Mouse (Mus musculus) urinary bladder, postnatal 25 days (tissue): ENCODE measurements at regions not wholly inside any gene's neighbourhood (a gene's known extent, or its start where the extent isn't known, plus 50 kb on each side); places are given as distances from the start of the nearest gene placed in this dataset.

Source experiments
- DNase-seq: peaks from one replicate; pipeline ENCODE4 v3.0.0; 2022; ENCODE audit warnings: low spot score

DNA sequence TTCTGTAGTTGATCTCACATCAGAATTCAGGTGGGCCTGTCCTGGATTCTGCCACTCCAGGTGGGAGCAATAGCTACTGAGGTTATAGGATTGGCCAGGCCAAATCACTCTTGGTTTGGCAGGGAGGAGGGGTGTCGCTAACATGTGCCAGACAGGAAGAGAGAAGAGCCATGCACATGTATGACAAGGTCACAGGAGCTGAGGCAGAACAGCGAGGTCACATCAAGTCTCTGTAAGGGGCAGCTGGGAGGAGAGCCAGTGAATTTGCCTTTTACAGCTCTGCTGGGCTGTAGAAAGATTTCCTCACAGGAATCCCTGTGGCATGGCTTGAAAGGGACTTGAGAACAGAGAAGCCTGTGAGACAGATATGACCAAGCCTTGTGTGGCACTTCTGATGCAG is 96.3 kb upstream of the Prok2 start:
- no peak for DNase-seq

DNA sequence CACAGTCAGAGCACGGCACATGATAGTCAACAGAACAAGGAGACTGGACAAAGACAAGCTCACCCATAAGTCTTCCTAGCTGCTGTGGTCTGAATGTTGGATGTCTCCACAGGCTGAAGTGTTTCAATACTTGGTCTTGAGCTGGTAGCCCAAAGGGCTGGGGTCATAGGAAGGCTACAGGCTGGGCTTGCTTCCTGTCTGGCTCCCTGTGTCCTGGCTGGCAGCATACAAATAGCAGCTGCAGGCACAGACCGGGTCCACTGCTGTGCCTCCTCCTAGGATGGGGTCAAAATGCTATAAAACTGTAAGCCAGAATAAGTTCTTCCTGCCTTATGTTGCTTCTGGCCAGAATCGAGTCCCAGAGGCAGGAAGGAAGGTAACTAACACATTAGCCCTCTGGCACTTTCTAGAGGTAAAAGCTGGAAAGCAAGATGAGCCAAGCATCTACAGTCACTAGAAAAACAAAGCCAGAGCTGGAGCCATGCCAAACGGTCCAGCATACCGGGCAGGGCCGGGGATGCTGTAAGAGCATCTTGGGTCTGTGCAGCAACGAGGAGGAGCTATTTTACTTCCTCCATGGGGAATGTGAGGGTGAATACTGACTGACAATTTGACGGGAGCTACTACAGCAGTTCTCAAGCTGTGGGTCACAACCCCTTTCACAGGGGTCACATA is 93.2 kb upstream of the Prok2 start:
- no peak for DNase-seq

DNA sequence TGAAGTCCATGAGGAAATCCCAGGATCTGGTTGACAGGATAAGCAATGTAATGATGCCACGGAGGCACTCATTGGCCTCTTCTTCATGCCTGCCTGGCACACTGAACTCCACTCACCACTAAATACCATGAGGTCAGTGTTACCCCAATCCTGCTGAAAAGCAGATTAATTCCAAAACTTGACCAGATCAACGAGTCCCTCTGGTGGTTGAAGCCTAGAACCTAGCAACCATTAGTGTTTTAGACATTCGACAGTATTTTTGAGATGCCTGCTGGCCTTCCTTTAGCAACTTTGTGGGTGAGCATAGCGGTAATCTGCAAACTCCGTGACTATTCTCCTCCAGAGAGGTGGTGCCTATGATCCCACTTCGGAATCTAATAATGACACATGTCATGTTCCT is 92.3 kb upstream of the Prok2 start:
- no peak for DNase-seq

DNA sequence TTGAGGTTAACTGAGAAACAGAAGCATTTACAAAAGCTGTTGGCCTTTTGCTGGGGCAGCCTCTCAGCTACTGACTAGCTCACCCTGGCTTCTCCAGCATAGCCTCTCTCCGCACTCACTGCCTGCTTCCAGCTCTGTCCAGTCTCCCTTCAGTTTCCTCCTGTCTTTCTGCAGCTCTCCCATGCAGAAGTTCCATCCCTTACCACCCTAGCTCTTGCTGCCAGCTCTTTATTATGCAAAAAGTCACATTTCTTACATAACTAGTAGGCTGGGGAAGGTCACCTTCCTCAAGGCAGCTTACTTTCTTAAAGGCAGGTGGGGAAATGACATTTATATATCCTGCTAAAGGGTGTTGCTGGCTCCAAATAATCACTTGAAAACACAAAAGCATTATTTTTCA is 91.1 kb upstream of the Prok2 start:
- DNase-seq, result no peak

DNA sequence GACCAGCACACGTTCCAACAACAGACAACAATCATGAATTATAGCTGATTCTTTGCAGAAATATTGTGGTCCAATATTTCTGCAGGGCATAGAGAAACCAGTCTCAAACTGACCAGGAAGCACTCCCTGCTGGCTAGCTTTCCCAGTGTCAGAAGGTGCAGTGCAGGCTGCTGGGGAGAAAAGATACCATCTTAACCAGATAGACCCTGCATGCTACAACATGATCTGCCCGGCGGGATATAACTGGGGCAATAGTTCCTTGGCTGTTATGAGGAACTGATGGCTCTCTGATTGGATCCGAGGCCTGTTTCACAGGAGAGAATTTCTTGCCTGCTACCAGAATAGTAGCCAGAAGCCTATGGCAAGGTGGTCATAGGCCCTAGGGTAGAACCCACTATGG is 86.9 kb upstream of the Prok2 start:
- DNase-seq, result no peak

DNA sequence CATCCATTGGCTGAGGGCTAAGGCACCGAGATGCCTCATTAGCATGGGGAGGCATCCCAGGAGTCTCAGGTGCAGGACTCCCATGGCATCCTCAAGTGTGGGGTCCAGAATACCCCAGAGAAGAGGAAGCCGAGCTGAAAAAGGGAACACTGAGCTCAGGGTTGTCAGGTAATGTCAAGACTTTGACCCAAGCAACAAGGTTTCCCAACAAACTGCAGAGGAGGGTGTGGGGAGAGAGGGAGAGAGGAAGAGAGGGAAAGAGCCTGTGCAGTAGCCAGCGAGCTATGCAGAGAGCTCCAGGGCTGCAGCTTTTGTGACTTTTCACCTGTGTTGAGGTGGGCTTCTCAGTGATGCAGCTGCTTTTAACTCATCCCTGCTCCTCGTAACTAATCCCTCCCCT is 85.7 kb upstream of the Prok2 start:
- DNase-seq, result no peak

DNA sequence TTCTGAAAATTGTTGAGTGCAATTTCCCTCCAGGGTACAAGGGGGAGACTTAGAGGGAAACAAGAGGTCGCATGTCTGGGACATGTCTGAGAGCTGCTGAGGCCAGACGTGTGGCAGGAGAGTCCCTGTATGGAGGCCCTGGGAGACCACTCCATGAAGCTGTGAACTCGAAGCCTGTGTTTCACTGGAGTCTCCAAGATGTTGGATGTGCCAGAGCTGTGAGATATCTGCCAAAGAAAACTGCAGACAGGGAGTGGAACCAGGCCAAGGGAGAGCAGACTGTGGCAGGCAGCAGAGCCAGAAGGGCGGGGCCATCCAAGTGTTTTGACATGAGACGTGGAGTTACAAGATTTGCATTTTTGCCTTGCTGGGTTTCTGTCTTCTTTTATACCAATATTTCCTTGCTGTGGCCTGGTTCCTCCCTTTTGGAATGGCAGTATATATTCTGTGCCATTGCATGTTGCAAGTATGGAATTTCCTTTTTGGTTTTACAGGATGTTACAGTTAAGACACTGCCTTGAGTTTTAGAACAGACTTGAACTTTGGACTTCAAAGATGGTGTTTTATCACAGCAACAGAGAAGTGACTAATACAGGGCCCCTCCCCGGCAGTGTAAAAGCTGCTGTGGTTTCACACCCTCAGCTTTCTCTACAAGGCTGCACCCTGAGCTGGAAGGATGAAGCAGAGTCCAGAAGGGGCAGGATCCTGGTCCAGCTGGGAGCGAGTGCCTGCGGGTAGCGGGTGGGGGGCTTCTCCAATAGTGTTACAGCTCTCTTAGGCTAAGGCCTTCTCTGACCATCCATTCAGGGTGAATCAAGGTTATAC is 85.0 kb upstream of the Prok2 start:
- peak; percentile 60 for DNase-seq

DNA sequence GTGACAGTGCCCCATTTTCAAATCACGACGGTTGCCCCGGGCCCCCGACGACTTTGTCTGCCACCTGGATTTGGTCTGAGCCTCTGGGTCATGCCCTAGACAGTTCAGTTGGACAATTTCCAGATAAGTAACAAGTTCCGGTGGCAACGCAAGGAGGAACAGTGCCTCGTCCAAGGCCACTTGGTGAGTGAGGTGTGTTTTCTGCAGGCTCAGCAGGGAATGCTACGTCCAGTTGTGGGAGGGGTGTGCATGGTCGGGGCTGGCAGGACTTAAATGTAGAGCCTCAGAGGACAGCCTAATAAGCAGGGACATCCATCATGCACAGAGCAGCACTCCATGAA is 78.7 kb upstream of the Prok2 start:
- DNase-seq, result no peak

DNA sequence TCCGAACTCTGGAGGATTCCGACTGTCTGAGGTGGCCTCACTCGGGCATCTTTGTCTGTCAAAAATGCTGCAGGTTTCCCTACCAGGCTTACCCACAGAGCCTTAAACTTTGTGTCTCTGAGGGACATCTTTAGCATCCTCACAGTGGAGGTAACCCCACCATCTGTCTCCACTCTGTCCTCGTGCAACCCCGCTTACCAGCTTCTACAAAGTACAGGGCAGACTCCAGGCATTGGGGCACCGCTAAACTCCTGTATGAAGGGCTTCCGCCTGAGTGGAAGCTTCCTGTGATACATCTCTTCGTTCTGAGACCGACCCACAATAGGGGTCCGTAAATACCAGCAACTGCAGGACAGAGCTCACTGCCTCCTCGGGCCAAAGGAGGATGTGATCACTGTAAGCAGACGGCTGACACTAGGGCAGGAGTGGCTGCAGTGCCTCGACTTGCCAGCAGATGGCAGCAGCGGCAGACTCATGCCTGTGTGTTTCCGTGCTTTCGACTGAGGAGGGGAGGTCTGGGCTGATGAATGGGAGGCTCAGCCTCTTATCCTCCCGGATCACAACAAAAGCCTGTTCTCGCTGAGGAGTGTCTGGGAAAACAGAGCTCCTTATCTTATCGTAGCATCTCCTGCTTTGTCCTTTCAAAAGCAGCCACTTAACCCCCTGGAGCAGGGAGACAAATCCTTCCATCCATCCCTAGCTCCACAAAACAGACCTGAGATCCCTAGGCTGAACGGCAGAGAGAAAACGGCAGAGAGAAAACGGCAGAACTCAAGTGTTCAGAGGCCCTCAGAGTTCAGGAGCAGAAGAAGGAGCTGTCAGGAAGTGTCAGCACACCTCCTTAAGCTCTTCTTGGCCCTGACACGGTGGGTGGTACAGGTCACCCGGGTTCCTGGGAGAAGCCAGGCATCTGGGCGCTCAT is 78.1 kb upstream of the Prok2 start:
- peak; percentile 93 for DNase-seq

DNA sequence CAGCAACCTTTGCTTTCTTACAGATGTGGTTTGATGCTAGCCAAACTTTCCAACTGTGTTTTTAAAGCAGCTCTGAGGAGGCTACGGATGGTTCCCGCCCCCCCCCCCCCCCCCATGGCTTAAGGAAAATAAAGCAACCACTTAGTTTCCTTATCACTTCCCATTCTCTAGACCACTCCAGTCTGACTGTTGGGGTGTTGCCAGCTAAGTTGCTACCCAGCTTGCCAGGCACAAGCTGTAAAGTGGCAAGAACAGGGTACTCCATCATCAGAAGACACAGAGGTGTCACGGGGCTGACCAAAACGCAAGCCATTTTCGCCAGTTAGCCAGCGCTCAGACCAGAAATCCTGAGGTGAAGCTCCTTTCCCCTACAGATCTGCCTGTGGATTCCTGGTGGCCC is 74.7 kb upstream of the Prok2 start:
- no peak for DNase-seq

DNA sequence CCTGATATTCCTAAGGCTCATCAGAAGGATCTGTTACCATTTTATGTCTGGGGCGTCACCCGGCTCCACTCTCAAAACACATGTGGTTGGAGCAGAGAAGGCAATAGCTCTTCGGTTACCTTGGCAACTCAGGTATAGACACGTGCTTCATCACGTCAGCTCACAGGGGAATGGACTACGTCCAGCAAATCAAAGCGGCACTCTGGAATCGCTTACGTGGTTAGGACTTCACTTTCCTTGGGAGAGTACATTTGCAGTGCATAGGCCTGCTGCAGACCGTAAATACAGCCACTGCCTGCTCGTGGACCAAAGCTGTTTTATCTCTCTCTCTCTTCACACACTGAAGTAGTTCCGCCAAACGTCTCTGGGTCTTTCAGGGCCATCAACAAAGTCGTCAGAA is 74.1 kb upstream of the Prok2 start:
- DNase-seq, result no peak

DNA sequence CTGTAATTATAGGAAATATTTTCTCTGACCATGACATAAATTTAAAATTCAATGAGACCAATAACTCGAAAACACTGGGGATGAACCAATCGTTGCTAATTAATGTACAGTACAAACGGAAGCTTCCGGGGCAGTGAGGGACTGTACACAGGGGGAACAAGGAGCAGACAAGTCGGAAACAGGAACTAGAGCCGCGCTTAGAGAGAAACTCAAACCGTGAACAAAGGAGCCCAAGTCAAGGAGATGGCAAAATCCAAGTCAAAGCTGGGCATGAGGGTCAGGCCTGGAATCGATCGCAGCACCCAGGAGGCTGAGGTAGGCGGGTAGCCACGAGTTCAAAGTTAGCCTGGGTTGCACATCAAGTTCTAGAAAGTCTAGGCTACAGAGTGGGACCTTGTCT is 70.2 kb upstream of the Prok2 start:
- no peak for DNase-seq

DNA sequence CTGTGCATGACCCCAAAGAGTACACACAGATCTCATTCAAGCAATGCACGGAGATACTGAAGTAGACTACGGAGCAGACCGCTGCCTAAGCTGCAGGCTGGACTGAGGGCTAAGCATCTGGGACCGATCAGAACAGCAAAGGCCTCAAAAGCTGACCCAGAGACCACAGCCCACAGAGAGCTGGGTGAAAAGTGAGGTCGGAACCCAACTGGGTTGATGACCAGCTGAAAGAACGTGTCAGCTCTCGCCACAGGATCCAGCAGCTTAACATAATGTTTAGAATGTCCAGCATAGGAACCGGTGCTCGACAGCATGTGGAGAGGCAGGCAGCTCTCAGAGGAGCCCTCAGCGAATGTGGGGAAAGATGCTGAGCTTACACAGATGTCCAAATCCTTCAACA is 67.4 kb upstream of the Prok2 start:
- no peak for DNase-seq

DNA sequence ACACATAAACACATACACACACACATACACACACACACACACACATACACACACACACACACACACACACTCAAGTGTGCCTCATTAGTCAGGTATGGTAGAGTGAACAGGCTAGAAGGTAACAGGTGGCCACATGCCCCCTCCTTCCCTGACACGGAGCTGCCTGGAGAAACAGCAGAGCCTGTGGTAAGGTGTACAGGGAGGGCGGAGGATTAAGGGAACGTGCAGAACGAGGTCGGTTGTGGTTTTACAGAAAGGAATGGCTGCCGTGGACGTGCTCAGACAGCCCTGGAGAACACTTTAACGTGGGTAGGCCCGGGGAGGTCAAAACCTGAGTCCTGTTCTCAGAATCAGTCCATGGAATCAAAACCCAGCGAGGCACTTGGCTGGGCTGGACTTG is 66.2 kb upstream of the Prok2 start:
- no peak for DNase-seq

DNA sequence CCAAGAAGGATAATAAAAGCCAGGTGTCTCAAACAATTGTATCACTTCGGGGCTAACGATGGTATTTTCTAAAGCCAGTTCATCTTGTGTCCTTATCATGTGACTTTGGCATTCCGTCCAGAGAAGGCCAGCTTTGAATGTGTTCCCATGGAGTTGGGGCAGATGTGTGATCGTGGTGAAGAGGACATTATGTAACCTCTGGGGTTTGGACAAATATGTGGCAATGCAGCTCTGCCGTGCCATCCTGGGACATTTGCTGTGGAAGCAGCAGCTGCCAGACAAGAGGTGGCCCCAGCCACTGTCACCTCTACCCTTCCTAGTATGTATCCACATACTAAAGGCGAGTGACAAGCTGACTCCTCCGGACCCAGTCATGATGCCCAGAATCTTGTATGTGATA is 60.8 kb upstream of the Prok2 start:
- DNase-seq, result no peak

DNA sequence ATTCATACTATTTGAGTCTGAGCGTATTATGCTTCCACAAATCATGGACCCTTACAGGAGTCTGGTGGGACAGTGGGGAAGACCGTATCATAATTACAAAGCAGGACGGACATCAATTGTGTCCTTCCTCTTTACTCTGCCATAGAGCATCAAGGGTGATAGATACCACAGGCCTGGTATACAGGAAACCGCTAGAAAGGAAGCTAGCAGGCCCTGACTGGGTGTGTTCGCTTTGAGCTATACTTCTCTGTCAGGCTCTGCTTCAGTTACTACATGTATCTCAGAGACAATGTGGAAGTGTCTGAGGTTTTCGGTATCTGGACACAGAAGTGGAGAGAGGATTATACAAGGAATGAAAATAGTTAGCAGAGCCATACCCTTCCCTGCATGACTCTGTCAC is 59.0 kb upstream of the Prok2 start:
- DNase-seq, result no peak

DNA sequence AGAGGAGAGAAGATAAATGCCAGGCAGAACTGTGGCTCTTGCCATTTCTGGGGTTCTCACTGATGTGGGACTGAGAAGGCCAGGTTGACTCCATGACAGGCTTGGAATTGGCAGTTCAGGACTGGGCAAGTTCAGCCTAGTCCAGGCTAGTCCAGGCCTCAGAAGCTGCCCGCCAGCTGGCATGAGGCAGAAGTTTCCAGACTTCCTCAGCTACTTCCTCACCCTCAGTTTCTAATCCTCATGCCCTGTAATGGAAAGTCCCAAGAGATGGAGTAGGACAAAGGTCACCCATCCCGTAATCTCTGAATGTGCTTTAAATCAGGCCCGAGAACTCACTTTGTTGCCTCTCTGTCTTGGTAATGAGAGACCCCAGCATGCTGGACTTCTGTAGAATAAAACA is 58.6 kb upstream of the Prok2 start:
- DNase-seq, result no peak

DNA sequence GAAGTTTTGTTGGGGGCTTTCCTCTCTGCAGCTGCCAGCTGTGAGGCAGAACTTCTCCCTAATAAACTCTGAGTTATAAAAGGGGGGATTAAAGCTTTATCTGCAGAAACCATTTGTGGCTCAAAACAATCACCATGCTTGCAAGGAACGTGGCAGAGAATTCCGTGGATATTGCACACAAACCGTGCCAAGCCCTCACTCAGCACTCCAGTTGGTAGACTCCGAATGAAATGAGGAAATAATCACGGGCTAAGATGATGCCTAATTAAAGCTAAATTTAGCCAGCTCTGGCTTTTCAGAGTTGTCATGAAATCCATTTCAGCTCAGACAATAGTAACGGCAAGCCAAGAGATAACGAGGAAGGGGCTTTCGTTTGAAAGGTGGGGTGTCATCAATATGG is 58.1 kb upstream of the Prok2 start:
- no peak for DNase-seq

DNA sequence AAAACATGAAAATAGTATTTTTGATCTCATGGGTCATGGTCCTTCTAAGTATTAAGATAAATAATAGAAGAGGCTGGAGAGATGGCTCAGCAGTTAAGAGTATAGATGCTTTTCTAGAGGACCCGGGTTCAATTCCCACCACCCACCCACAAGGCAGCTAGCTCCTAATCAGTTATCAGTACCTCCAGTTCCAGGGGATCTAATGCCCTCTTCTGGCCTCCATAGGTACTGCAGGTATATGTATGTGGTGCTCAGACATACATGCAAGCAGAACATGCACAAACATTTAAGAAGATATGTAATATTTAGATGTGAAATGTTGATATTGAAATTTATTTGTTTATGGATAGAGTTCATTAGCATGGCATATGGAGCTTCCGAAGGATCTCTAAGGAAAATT is 56.8 kb upstream of the Prok2 start:
- DNase-seq, result no peak
